Mouse (Mus musculus) liver, embryonic 15.5 days (tissue): Measurements from ENCODE around the gene Olfr223. TPM values are rescaled to one million over a fixed set of nuclear protein-coding genes. Genes with fewer than 3 reads are reported as not detected.

Experiments used
- ATAC-seq: fragments of 200-750 bp; cut with Nextera tagmentation; 2 replicates; pipeline ENCODE4 v1.8.0; 2017; ENCODE audit warnings: moderate number of reproducible peaks, mild to moderate bottlenecking, moderate library complexity; ENCODE audit not compliant: insufficient read depth
- H3K27ac ChIP-seq: fragments of 300-500 bp; sonication (generic); replicated peaks from 2 replicates; pipeline ENCODE4 v1.5.1; 2015; ENCODE audit warnings: mild to moderate bottlenecking, inconsistent platforms
- H3K27me3 ChIP-seq: fragments of 300-500 bp; sonication (generic); 2 replicates; pipeline ENCODE4 v1.6.1; 2015; ENCODE audit warnings: mild to moderate bottlenecking, inconsistent platforms
- H3K36me3 ChIP-seq: fragments of 300-500 bp; sonication (generic); replicated peaks from 2 replicates; pipeline ENCODE4 v1.6.1; 2015; ENCODE audit warnings: moderate library complexity, mild to moderate bottlenecking, inconsistent platforms
- H3K4me1 ChIP-seq: fragments of 300-500 bp; sonication (generic); replicated peaks from 2 replicates; pipeline ENCODE4 v1.6.1; 2015; ENCODE audit warnings: inconsistent platforms
- H3K4me2 ChIP-seq: fragments of 300-500 bp; sonication (generic); 2 replicates; pipeline ENCODE4 v1.6.1; 2015; ENCODE audit warnings: moderate library complexity, mild to moderate bottlenecking, inconsistent platforms
- H3K4me3 ChIP-seq: fragments of 300-500 bp; sonication (generic); replicated peaks from 2 replicates; pipeline ENCODE4 v1.5.1; 2015; ENCODE audit warnings: mild to moderate bottlenecking, inconsistent platforms
- H3K9ac ChIP-seq: fragments of 300-500 bp; sonication (generic); 2 replicates; pipeline ENCODE4 v1.6.1; 2015; ENCODE audit warnings: moderate library complexity, mild to moderate bottlenecking, inconsistent platforms
- H3K9me3 ChIP-seq: fragments of 300-500 bp; sonication (generic); replicated peaks from 2 replicates; pipeline ENCODE4 v1.6.1; 2016; ENCODE audit warnings: inconsistent platforms
- WGBS: fragments of 180-500 bp; shearing (Covaris S2); methylation state at CpG from one replicate; pipeline ENCODE4 v1.1.7; 2015; ENCODE audit warnings: mixed read lengths; ENCODE audit not compliant: insufficient replicate concordance; 5-methylcytosine and 5-hydroxymethylcytosine counted together
- polyA plus RNA-seq: library from polyadenylated mRNA; unstranded; fragments of >200 nt; fragmentation: Nextera tagmentation; extraction: Ambion mirVana; gene quantifications from 2 replicates; pipeline ENCODE4 v1.2.1, GENCODE M21; 2015

The Olfr223 gene
- polyA plus RNA-seq, 1 experiment from 2014 or later = not detected

GRCm38 (mm10) chr11:59543376-59543775 is 49.7 kb downstream of the Olfr223 start:
- H3K27ac ChIP-seq = no peak overlapping the region
- 45% methylated on average over 3 of the region's 3 CpGs for WGBS

GRCm38 (mm10) chr11:59542442-59542841 is 50.6 kb downstream of the Olfr223 start:
- ATAC-seq = no peak
- Histone ChIP-seq H3K4me2 (no peak overlapping the region), H3K27ac (0 out of 2 replicates have a peak overlapping the region, but pooled peaks have one; percentile 29), H3K9ac (no peak overlapping the region), H3K27me3 (no peaks in the 10 kb centered on the region), H3K4me3 (no peak overlapping the region), H3K4me1 (peaks cover 11% of the 10 kb centered on the region; the same call in 1 of the 2 replicates), H3K9me3 (no peaks in the 10 kb centered on the region), H3K36me3 (no peaks in the 10 kb centered on the region)
- WGBS = 28% methylated on average over 6 of the region's 6 CpGs

More at GRCm38 (mm10) chr11:59543376-59543775, 49.7 kb downstream of the Olfr223 start:
- Histone ChIP-seq H3K36me3 (no peaks in the 10 kb centered on the region), H3K4me1 (peaks cover 10% of the 10 kb centered on the region; the same call in 1 of the 2 replicates), H3K27me3 (no peaks in the 10 kb centered on the region), H3K4me3 (no peak overlapping the region), H3K9ac (no peak overlapping the region), H3K9me3 (no peaks in the 10 kb centered on the region), H3K4me2 (no peak overlapping the region)
- no peak for ATAC-seq

GRCm38 (mm10) chr11:59541324-59541723 is 51.8 kb downstream of the Olfr223 start, which contains the start of gene Nlrp3:
Gene Nlrp3, plus strand, starts transcription at chr11:59541568.
- no peaks in the 10 kb centered on the region for H3K27me3 ChIP-seq
- 9% methylated on average over 3 of the region's 3 CpGs for WGBS
- no peak within 1 kb of the TSS for H3K9ac ChIP-seq
- H3K4me1 ChIP-seq = peaks cover 11% of the 10 kb centered on the region; the same call in 1 of the 2 replicates
- 0 out of 2 replicates have a peak within 1 kb of the TSS, but pooled peaks have one; percentile 29 for H3K27ac ChIP-seq
- ATAC-seq = no peak
- no peak within 1 kb of the TSS for H3K4me3 ChIP-seq
- no peaks in the 10 kb centered on the region for H3K9me3 ChIP-seq
- H3K4me2 ChIP-seq = peak within 1 kb of the TSS; percentile 30
- no peaks in the 10 kb centered on the region for H3K36me3 ChIP-seq

- H3K9ac ChIP-seq = no peak overlapping the region
- H3K36me3 ChIP-seq = no peaks in the 10 kb centered on the region
- H3K4me1 ChIP-seq = peaks cover 11% of the 10 kb centered on the region; the same call in 1 of the 2 replicates
- H3K27me3 ChIP-seq = no peaks in the 10 kb centered on the region
- H3K4me2 ChIP-seq = no peak overlapping the region
- no peak overlapping the region for H3K4me3 ChIP-seq
- 21% methylated on average over 3 of the region's 3 CpGs for WGBS
- ATAC-seq = no peak
- H3K27ac ChIP-seq = no peak overlapping the region
- H3K9me3 ChIP-seq = no peaks in the 10 kb centered on the region
Measured at GRCm38 (mm10) chr11:59540123-59540522, 53.0 kb downstream of the Olfr223 start.

Other genes with a start within 250 kb of the Olfr223 start
- gene Prss38, start 217.6 kb downstream of the Olfr223 start, polyA plus RNA-seq = not detected in 2 replicates
- gene Jmjd4, start 143.2 kb downstream of the Olfr223 start, polyA plus RNA-seq = 3.9 and 4.3 TPM in 2 replicates
- gene Snap47, start 142.1 kb downstream of the Olfr223 start, polyA plus RNA-seq = 25.4 and 27.1 TPM in 2 replicates
- gene Zfp867, start 120.8 kb downstream of the Olfr223 start, polyA plus RNA-seq = 1.4 and 1.5 TPM in 2 replicates
- gene Zkscan17, start 66.5 kb downstream of the Olfr223 start, polyA plus RNA-seq = 4.4 and 4.6 TPM in 2 replicates
- gene Nlrp3, start 51.7 kb downstream of the Olfr223 start, polyA plus RNA-seq = 0.70 and 0.76 TPM in 2 replicates
- not detected in 2 replicates for gene Olfr222, start 17.1 kb downstream of the Olfr223 start, polyA plus RNA-seq
- gene Mprip, start 68.0 kb upstream of the Olfr223 start, polyA plus RNA-seq = 14.4 and 17.3 TPM in 2 replicates
- 2.3 and 2.7 TPM in 2 replicates for gene Pld6, start 194.4 kb upstream of the Olfr223 start, polyA plus RNA-seq
- gene Flcn, start 216.7 kb upstream of the Olfr223 start, polyA plus RNA-seq = 13.6 and 15.8 TPM in 2 replicates
- 13.7 and 16.0 TPM in 2 replicates for gene Nt5m, start 246.2 kb upstream of the Olfr223 start, polyA plus RNA-seq
- 86.6 and 89.6 TPM in 2 replicates for gene Cops3, start 246.5 kb upstream of the Olfr223 start, polyA plus RNA-seq